12 mouse cellular contexts compared by ENCODE assay signal in genomic region chr5:128684621-128685020, GRCm38 (mm10). TPM values are rescaled to one million over a fixed set of nuclear protein-coding genes. Genes with fewer than 3 reads are reported as not detected.
A peak's percentile ranks its signal among the peaks of the same experiment; 100 is the strongest.
DNase-seq lines count a peak whose midpoint lies in the region; ATAC-seq lines count a peak whose summit lies in the region.
"Had no signal": no experiment of that assay in that cellular context is flagged by ENCODE, and none has a peak within 500 bp of the region (broad histone marks: within the 10 kb centered on the region; RNA-seq: fewer than 3 reads in every experiment).

No protein-coding gene starts in this region.

- peaks cover 18% of the 10 kb centered on the region for H3K9me3 ChIP-seq in kidney, embryonic 16.5 days (ENCODE audit: low read length)
- H3K9me3 ChIP-seq in hindbrain, embryonic 14.5 days (ENCODE audit: control insufficient read depth, low read length): peaks cover 14% of the 10 kb centered on the region; the same call in 1 of the 2 replicates
- H3K9me3 ChIP-seq in midbrain, embryonic 15.5 days: peaks cover 2% of the 10 kb centered on the region; the same call in 1 of the 2 replicates

- peaks cover 3% of the 10 kb centered on the region; the same call in 1 of the 2 replicates for H3K4me1 ChIP-seq in kidney, embryonic 16.5 days (ENCODE audit: insufficient read depth, low read length)
- peaks cover 4% of the 10 kb centered on the region; the same call in 1 of the 2 replicates for H3K4me1 ChIP-seq in hindbrain, embryonic 14.5 days (replicated peaks; ENCODE audit: control insufficient read depth, insufficient read depth, low read length)
- peaks cover 20% of the 10 kb centered on the region; the same call in 1 of the 2 replicates for H3K4me1 ChIP-seq in midbrain, embryonic 15.5 days

- H3K4me3 ChIP-seq in kidney, embryonic 16.5 days (ENCODE audit: low read length): no peak overlapping the region
- no peak overlapping the region for H3K4me3 ChIP-seq in hindbrain, embryonic 14.5 days (replicated peaks; ENCODE audit: low read length)
- H3K4me3 ChIP-seq in midbrain, embryonic 15.5 days: no peak overlapping the region

- H3K9ac ChIP-seq in kidney, embryonic 16.5 days (replicated peaks; ENCODE audit: low read length): no peak overlapping the region
- no peak overlapping the region for H3K9ac ChIP-seq in hindbrain, embryonic 14.5 days
- no peak overlapping the region for H3K9ac ChIP-seq in midbrain, embryonic 15.5 days

- peak overlapping the region; percentile 49 for H3K4me2 ChIP-seq in kidney, embryonic 16.5 days (replicated peaks; ENCODE audit: low read depth, low read length)
- peak overlapping the region; percentile 32 for H3K4me2 ChIP-seq in hindbrain, embryonic 14.5 days (replicated peaks)
- peak overlapping the region; percentile 25 for H3K4me2 ChIP-seq in midbrain, embryonic 15.5 days

- peak; percentile 72 for ATAC-seq in kidney, embryonic 16.5 days (ENCODE audit: low FRiP score, low TSS enrichment)
- ATAC-seq in hindbrain, embryonic 14.5 days (ENCODE audit: low FRiP score): no peak
- ATAC-seq in midbrain, embryonic 15.5 days (replicated peaks): peak; percentile 50; the same call in 1 of the 2 replicates

- no peaks in the 10 kb centered on the region for H3K36me3 ChIP-seq in kidney, embryonic 16.5 days (ENCODE audit: insufficient read depth, low read length)
- H3K36me3 ChIP-seq in hindbrain, embryonic 14.5 days (replicated peaks; ENCODE audit: control insufficient read depth, insufficient read depth): no peaks in the 10 kb centered on the region
- H3K36me3 ChIP-seq in midbrain, embryonic 15.5 days (replicated peaks): no peaks in the 10 kb centered on the region

- DNase-seq in kidney, postnatal 25 days: no peak
- DNase-seq in embryo, embryonic 9.5 days (ENCODE audit: extremely low spot score): peak; percentile 31
- peak; percentile 66 for DNase-seq in hindbrain, embryonic 14.5 days (ENCODE audit: low spot score)
- no peak for DNase-seq in cerebellum, adult 9-10 months
- DNase-seq in adrenal gland, adult 2 months: no peak
- no peak for DNase-seq in testis, postnatal 14 days (ENCODE audit: low spot score)
- DNase-seq: B cell, adult 2 months had no signal

- no peaks in the 10 kb centered on the region for H3K27me3 ChIP-seq in kidney, embryonic 16.5 days (ENCODE audit: insufficient read depth, low read length)
- H3K27me3 ChIP-seq in hindbrain, embryonic 14.5 days (ENCODE audit: control insufficient read depth, insufficient read depth, low read length): no peaks in the 10 kb centered on the region
- H3K27me3 ChIP-seq in midbrain, embryonic 15.5 days (replicated peaks): no peaks in the 10 kb centered on the region; the same call in 1 of the 2 replicates

- WGBS in kidney, embryonic 16.5 days: 11% methylated on average over 15 of the region's 15 CpGs
- WGBS in hindbrain, embryonic 14.5 days: 2% methylated on average over 15 of the region's 15 CpGs
- WGBS in midbrain, embryonic 15.5 days: 3% methylated on average over 15 of the region's 15 CpGs

- H3K27ac ChIP-seq in kidney, embryonic 16.5 days (ENCODE audit: low read length): no peak overlapping the region
- H3K27ac ChIP-seq in hindbrain, embryonic 14.5 days: no peak overlapping the region; the same call in 1 of the 2 replicates
- no peak overlapping the region for H3K27ac ChIP-seq in midbrain, embryonic 15.5 days

RNA-seq across cellular contexts. Expression of gene Piwil1, which starts 17.7 kb away (rescaled TPM):
- 0.05 TPM in 1 of 2 replicates, not detected in the other for polyA plus RNA-seq in kidney, embryonic 16.5 days (2015; fragmentation: Nextera tagmentation; extraction: Ambion mirVana)
- polyA plus RNA-seq in hindbrain, embryonic 14.5 days (2014; fragmentation: Nextera tagmentation; extraction: Ambion mirVana): 0.12 and 0.19 TPM in 2 replicates
- polyA plus RNA-seq in midbrain, embryonic 15.5 days (2015; fragmentation: Nextera tagmentation; extraction: Ambion mirVana): 0.34 and 0.40 TPM in 2 replicates
- not detected for total RNA-seq in adrenal gland, adult 2 months (2021)
- polyA plus RNA-seq in adrenal gland, adult 2 months (2012; rRNA removed): 0.02 and 0.03 TPM in 2 replicates
- total RNA-seq: liver, adult 2 months; neutrophil, adult 5-6 weeks had no signal
- polyA plus RNA-seq: heart, postnatal 0 days; liver, adult 2 months had no signal

Comparison
In these comparisons a context has a peak if more than half of its experiments do, and no peak if none do; other contexts are left out.
1. DNase-seq: peak in embryo, embryonic 9.5 days (single experiment) and hindbrain, embryonic 14.5 days (single experiment); none in kidney, postnatal 25 days (0 of 2), cerebellum, adult 9-10 months (single experiment), adrenal gland, adult 2 months (single experiment) and testis, postnatal 14 days (single experiment).
2. Peak in every context shown above with its lines, with median percentiles within 50 percentile points of each other: H3K4me2 ChIP-seq.